Mouse (Mus musculus): ENCODE results near the gene Ugt1a7c. TPM values are rescaled to one million over a fixed set of nuclear protein-coding genes. Genes with fewer than 3 reads are reported as not detected.
A peak's percentile ranks its signal among the peaks of the same experiment; 100 is the strongest.

The Ugt1a7c gene
- polyA plus RNA-seq, 1 experiment from 2014 or later = 57.4 TPM

DNA sequence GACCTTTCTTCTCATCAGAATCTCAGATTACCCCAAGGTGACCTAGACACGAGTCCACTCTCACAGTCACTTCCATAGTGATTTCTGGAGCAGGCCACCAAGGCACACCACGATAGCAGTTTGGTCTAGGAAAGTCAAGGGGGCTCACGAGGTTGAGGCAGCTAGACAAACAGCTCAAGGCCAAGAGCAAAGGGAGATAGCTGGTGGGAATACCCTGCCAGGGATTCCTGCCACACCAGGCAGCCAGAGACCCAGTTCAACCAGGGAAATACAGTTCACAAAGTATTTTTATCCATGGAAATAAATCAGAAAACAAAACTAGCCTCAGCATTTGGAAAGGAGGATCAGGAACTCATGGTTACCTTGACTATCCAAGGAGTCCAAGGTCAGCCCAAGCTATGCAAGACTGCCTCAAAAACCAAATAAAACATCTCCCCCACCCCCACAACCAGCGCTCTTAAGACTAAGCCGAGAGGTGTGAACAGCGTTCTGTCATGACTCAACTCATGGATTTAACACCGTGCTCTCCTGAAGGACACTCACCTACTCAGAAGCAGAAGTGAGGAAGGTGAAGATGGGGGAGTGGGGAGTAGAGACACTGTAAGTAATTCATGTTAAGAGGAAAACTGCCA, 169.5 kb downstream of the Ugt1a7c start:
- no peak overlapping the region for H3K4me3 ChIP-seq (ENCODE audit: low read depth, low read length)
- H3K27me3 ChIP-seq (replicated peaks; ENCODE audit: control insufficient read depth, insufficient read depth, low read length) = no peaks in the 10 kb centered on the region
- H3K9ac ChIP-seq (ENCODE audit: low read depth, low read length) = no peak overlapping the region
- no peak for TF ChIP-seq CTCF (IDR thresholded peaks at IDR 0.05; ENCODE audit: low read depth)
- no peak for ATAC-seq
- H3K4me2 ChIP-seq (replicated peaks; ENCODE audit: low read depth) = no peak overlapping the region
- H3K4me1 ChIP-seq (replicated peaks; ENCODE audit: control insufficient read depth, insufficient read depth, low read length) = peaks cover 8% of the 10 kb centered on the region
- peaks cover 100% of the 10 kb centered on the region for H3K36me3 ChIP-seq (ENCODE audit: control insufficient read depth, insufficient read depth)
- peak overlapping the region; percentile 5; the same call in 1 of the 2 replicates for H3K27ac ChIP-seq (ENCODE audit: low read depth, low read length)
- H3K9me3 ChIP-seq (ENCODE audit: control insufficient read depth) = no peaks in the 10 kb centered on the region
- 84% methylated on average over 7 of the region's 7 CpGs for WGBS

DNA sequence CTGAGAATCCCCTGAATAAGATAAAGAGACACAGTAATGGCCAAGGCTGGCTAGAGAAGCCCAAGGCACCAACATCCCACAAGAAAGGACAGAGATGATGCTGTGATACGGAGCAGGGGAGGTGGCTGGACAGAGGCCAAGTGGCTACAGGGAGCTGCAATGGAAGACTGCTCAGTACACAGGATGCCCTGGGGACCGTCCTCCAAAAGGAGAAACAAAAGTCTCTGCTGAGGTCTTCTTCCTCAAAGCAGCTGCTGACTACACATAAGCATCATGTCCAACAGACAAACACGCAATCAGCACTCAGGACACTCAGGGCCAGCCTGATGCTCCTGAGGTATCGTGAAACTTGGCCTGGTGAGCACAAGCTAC, 170.0 kb downstream of the Ugt1a7c start:
- H3K9me3 ChIP-seq (ENCODE audit: control insufficient read depth) = no peaks in the 10 kb centered on the region
- 76% methylated on average over 4 of the region's 4 CpGs for WGBS
- no peaks in the 10 kb centered on the region for H3K27me3 ChIP-seq (replicated peaks; ENCODE audit: control insufficient read depth, insufficient read depth, low read length)
- H3K36me3 ChIP-seq (ENCODE audit: control insufficient read depth, insufficient read depth) = peaks cover 100% of the 10 kb centered on the region
- H3K4me3 ChIP-seq (ENCODE audit: low read depth, low read length) = no peak overlapping the region
- TF ChIP-seq CTCF (IDR thresholded peaks at IDR 0.05; ENCODE audit: low read depth) = no peak
- no peak overlapping the region for H3K4me2 ChIP-seq (replicated peaks; ENCODE audit: low read depth)
- no peak overlapping the region for H3K9ac ChIP-seq (ENCODE audit: low read depth, low read length)
- ATAC-seq = no peak
- H3K27ac ChIP-seq (ENCODE audit: low read depth, low read length) = peak overlapping the region; percentile 5; the same call in 1 of the 2 replicates
- peaks cover 5% of the 10 kb centered on the region for H3K4me1 ChIP-seq (replicated peaks; ENCODE audit: control insufficient read depth, insufficient read depth, low read length)

DNA sequence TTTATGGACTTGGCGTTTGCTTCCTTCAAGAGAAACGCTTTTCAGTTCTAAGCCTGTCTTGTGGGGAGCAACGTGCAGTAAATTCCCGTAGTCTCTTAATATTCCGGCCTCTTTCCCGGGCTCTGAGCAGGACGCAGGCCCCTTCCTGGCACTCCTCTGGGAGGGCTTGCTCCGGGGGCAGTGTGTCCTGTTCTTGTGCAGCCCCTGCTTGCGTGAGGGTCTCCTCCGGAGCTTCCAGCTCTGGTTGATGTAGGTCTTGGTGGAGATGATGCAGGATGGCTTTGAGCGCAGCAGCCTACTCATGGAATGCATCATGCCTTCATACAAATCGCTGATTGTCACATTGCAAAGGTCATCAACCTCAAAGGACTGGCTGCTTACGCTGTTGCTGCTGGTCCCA, 171.3 kb downstream of the Ugt1a7c start:
- WGBS = 87% methylated on average over 13 of the region's 13 CpGs
- TF ChIP-seq CTCF (IDR thresholded peaks at IDR 0.05; ENCODE audit: low read depth) = no peak
- peaks cover 90% of the 10 kb centered on the region for H3K36me3 ChIP-seq (ENCODE audit: control insufficient read depth, insufficient read depth)
- peak overlapping the region; percentile 5; the same call in 1 of the 2 replicates for H3K27ac ChIP-seq (ENCODE audit: low read depth, low read length)
- no peaks in the 10 kb centered on the region for H3K9me3 ChIP-seq (ENCODE audit: control insufficient read depth)
- H3K9ac ChIP-seq (ENCODE audit: low read depth, low read length) = peak overlapping the region; percentile 1; the same call in 1 of the 2 replicates
- no peak overlapping the region for H3K4me3 ChIP-seq (ENCODE audit: low read depth, low read length)
- ATAC-seq = no peak
- no peaks in the 10 kb centered on the region for H3K4me1 ChIP-seq (replicated peaks; ENCODE audit: control insufficient read depth, insufficient read depth, low read length)
- no peaks in the 10 kb centered on the region for H3K27me3 ChIP-seq (replicated peaks; ENCODE audit: control insufficient read depth, insufficient read depth, low read length)
- no peak overlapping the region for H3K4me2 ChIP-seq (replicated peaks; ENCODE audit: low read depth)

DNA sequence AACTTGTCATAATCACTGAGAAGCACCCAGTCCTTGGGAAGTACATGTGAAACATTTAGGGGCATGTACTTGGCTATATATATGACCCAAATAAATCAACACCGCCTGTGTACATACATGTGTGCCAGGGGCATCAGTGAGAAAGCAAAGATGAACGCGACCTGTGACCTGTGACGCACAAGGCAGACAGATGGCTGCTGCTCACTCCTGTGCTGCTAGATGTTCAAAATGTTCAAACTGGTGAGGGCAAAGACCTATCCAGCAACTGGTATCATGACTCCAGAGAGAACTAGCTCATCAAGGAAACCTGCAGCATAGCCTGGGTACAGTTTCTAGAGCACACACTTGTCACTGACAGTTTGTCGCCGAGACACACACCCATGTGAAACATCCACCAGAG, 172.6 kb downstream of the Ugt1a7c start:
- WGBS = 90% methylated on average over 6 of the region's 6 CpGs
- H3K27me3 ChIP-seq (replicated peaks; ENCODE audit: control insufficient read depth, insufficient read depth, low read length) = no peaks in the 10 kb centered on the region
- H3K4me2 ChIP-seq (replicated peaks; ENCODE audit: low read depth) = no peak overlapping the region
- no peaks in the 10 kb centered on the region for H3K9me3 ChIP-seq (ENCODE audit: control insufficient read depth)
- no peak overlapping the region for H3K4me3 ChIP-seq (ENCODE audit: low read depth, low read length)
- no peak overlapping the region for H3K9ac ChIP-seq (ENCODE audit: low read depth, low read length)
- no peak for TF ChIP-seq CTCF (IDR thresholded peaks at IDR 0.05; ENCODE audit: low read depth)
- H3K4me1 ChIP-seq (replicated peaks; ENCODE audit: control insufficient read depth, insufficient read depth, low read length) = no peaks in the 10 kb centered on the region
- no peak for ATAC-seq
- H3K36me3 ChIP-seq (ENCODE audit: control insufficient read depth, insufficient read depth) = peaks cover 89% of the 10 kb centered on the region
- no peak overlapping the region; the same call in 1 of the 2 replicates for H3K27ac ChIP-seq (ENCODE audit: low read depth, low read length)

DNA sequence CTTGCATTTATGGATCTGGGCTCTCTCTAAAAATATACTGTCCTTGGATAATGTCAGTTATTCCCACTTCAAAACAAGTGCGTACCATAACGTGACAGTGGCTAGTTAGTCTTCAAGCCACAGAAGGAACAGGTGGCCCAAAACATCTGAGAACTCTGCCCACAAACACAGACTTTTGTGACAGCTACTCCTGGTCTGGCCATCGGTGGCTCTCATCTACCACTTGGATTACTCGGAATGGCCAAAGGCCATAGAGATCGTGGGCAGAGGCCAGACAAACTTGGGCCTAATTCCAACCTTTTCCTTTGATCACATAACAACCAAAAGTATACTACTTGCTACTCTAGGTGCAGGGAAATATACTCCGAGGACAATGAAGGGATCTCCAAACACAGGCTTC, 173.2 kb downstream of the Ugt1a7c start:
- H3K36me3 ChIP-seq (ENCODE audit: control insufficient read depth, insufficient read depth) = peaks cover 89% of the 10 kb centered on the region
- no peak overlapping the region for H3K4me2 ChIP-seq (replicated peaks; ENCODE audit: low read depth)
- TF ChIP-seq CTCF (IDR thresholded peaks at IDR 0.05; ENCODE audit: low read depth) = no peak
- WGBS = 85% methylated on average over 6 of the region's 6 CpGs
- H3K4me3 ChIP-seq (ENCODE audit: low read depth, low read length) = no peak overlapping the region
- ATAC-seq = no peak
- no peaks in the 10 kb centered on the region for H3K27me3 ChIP-seq (replicated peaks; ENCODE audit: control insufficient read depth, insufficient read depth, low read length)
- H3K9ac ChIP-seq (ENCODE audit: low read depth, low read length) = no peak overlapping the region
- H3K9me3 ChIP-seq (ENCODE audit: control insufficient read depth) = no peaks in the 10 kb centered on the region
- H3K4me1 ChIP-seq (replicated peaks; ENCODE audit: control insufficient read depth, insufficient read depth, low read length) = no peaks in the 10 kb centered on the region
- H3K27ac ChIP-seq (ENCODE audit: low read depth, low read length) = no peak overlapping the region

Other genes with a start within 250 kb of the Ugt1a7c start
- gene Dgkd, start 241.8 kb upstream of the Ugt1a7c start, polyA plus RNA-seq (2015; fragmentation: Nextera tagmentation; extraction: Ambion mirVana) = 20.2 and 24.1 TPM in 2 replicates
- 12.3 and 14.0 TPM in 2 replicates for gene Usp40, start 86.5 kb upstream of the Ugt1a7c start, polyA plus RNA-seq (2015; fragmentation: Nextera tagmentation; extraction: Ambion mirVana)
- gene Ugt1a10, start 39.7 kb upstream of the Ugt1a7c start, polyA plus RNA-seq (2015; fragmentation: Nextera tagmentation; extraction: Ambion mirVana) = 0.05 and 0.22 TPM in 2 replicates
- gene Ugt1a9, start 24.3 kb upstream of the Ugt1a7c start, polyA plus RNA-seq (2015; fragmentation: Nextera tagmentation; extraction: Ambion mirVana) = 38.4 and 50.6 TPM in 2 replicates
- 0.05 and 0.08 TPM in 2 replicates for gene Ugt1a8, start 7.2 kb upstream of the Ugt1a7c start, polyA plus RNA-seq (2015; fragmentation: Nextera tagmentation; extraction: Ambion mirVana)
- 0.35 and 0.58 TPM in 2 replicates for gene Ugt1a6b, start 8.2 kb downstream of the Ugt1a7c start, polyA plus RNA-seq (2015; fragmentation: Nextera tagmentation; extraction: Ambion mirVana)
- 5.7 and 5.8 TPM in 2 replicates for gene Ugt1a6a, start 39.7 kb downstream of the Ugt1a7c start, polyA plus RNA-seq (2015; fragmentation: Nextera tagmentation; extraction: Ambion mirVana)
- gene Ugt1a5, start 71.0 kb downstream of the Ugt1a7c start, polyA plus RNA-seq (2015; fragmentation: Nextera tagmentation; extraction: Ambion mirVana) = not detected in 2 replicates
- 0.05 and 0.16 TPM in 2 replicates for gene Ugt1a2, start 105.5 kb downstream of the Ugt1a7c start, polyA plus RNA-seq (2015; fragmentation: Nextera tagmentation; extraction: Ambion mirVana)
- gene Dnajb3, start 110.7 kb downstream of the Ugt1a7c start, polyA plus RNA-seq (2015; fragmentation: Nextera tagmentation; extraction: Ambion mirVana) = 11.5 and 13.7 TPM in 2 replicates
- 80.7 and 84.0 TPM in 2 replicates for gene Ugt1a1, start 116.9 kb downstream of the Ugt1a7c start, polyA plus RNA-seq (2015; fragmentation: Nextera tagmentation; extraction: Ambion mirVana)
- 0.29 and 0.94 TPM in 2 replicates for gene Mroh2a, start 131.9 kb downstream of the Ugt1a7c start, polyA plus RNA-seq (2015; fragmentation: Nextera tagmentation; extraction: Ambion mirVana)
- 29.1 and 30.8 TPM in 2 replicates for gene Hjurp, start 182.6 kb downstream of the Ugt1a7c start, polyA plus RNA-seq (2015; fragmentation: Nextera tagmentation; extraction: Ambion mirVana)
- not detected in 2 replicates for gene Trpm8, start 182.6 kb downstream of the Ugt1a7c start, polyA plus RNA-seq (2015; fragmentation: Nextera tagmentation; extraction: Ambion mirVana)